Comparison of ENCODE assay signal across 8 mouse cellular contexts in the genomic region with DNA sequence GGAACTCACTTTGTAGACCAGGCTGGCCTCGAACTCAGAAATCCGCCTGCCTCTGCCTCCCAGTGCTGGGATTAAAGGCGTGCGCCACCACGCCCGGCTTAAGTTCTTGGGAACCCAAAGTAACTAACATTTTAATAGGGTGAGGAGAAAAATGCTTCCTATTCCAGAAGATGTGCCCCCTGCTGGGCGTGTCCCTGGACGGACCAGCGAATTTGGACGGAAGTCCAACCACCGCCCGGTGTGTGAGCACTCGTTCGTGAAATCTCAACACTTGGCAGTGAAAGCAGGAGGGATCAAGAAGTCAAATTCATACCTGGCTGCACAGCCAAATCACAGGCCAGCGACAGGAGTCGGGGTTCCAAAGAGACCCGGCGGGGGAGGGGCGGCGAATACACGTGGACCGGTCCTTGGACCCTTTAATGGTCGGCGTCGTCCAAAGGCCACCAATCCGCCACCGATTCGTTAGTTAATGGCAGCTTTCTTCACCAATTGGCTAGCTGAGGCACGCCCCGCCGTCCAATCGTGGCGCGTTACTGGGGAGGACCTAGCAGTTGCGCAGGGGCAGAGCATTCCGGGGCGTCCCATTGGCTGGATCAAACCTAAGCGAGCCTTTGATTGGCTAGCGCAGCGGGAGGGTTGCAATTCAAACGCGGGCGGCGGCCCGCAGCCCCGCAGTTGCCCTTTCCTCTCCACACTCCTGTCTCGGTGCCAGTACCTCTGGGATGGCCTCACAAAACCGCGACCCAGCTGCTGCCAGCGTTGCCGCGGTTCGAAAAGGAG. TPM values are rescaled to one million over a fixed set of nuclear protein-coding genes. Genes with fewer than 3 reads are reported as not detected.
DNase-seq lines count a peak whose midpoint lies in the region; ATAC-seq and TF ChIP-seq lines count a peak whose summit lies in the region.

A gene (plus strand): TSS at position 641 of the 780 bp plus-strand sequence.

- no peaks in the 10 kb centered on the region for H3K9me3 ChIP-seq in MEL (replicated peaks; ENCODE audit: insufficient read depth, low read length)
- no peaks in the 10 kb centered on the region for H3K9me3 ChIP-seq in forebrain, postnatal 0 days (ENCODE audit: low read length)
- no peaks in the 10 kb centered on the region for H3K9me3 ChIP-seq in lung, embryonic 15.5 days

- peak in 1 of 3 experiments; percentile 20; a peak in 1 of 6 replicates for TF ChIP-seq CTCF in MEL (IDR thresholded peaks at IDR 0.05 in 2 of 3, conservative IDR thresholded peaks at IDR 0.05 in 1 of 3; ENCODE audit: control insufficient read depth in 1 of 3, insufficient read depth in 1 of 3, low read depth in 2 of 3, low read length in 3 of 3, poor library complexity in 1 of 3, severe bottlenecking in 1 of 3)
- TF ChIP-seq CTCF in cerebellum, adult 2 months (IDR thresholded peaks at IDR 0.05; ENCODE audit: borderline replicate concordance, insufficient read depth, low read depth, low read length) = no peak
- TF ChIP-seq CTCF in forebrain, postnatal 0 days (IDR thresholded peaks at IDR 0.05; ENCODE audit: low read depth) = peak; percentile 52

- DNase-seq in MEL (ENCODE audit: low read depth, low spot score) = peak; percentile 99
- peak; percentile 98 to 99 for DNase-seq in cerebellum, adult 2 months
- peak; percentile 99 for DNase-seq in forebrain, postnatal 0 days
- DNase-seq in heart, postnatal 4 days = peak; percentile 98
- peak; percentile 98 to 99 for DNase-seq in layer of hippocampus, adult 8-10 months (ENCODE audit: low spot score in 2 of 2)
- peak; percentile 98 for DNase-seq in ovary, adult 18-20 months (ENCODE audit: low spot score)
- DNase-seq in thymus, postnatal 0 days (ENCODE audit: low spot score) = peak; percentile 98

- peak within 1 kb of the TSS; percentile 81 to 94 for H3K4me3 ChIP-seq in MEL (ENCODE audit: control insufficient read depth in 1 of 2, insufficient read depth in 1 of 2, low read depth in 2 of 2, low read length in 2 of 2)
- peak within 1 kb of the TSS; percentile 66 for H3K4me3 ChIP-seq in cerebellum, adult 2 months (replicated peaks; ENCODE audit: insufficient read depth, low read depth, low read length)
- H3K4me3 ChIP-seq in forebrain, postnatal 0 days (ENCODE audit: low read depth, low read length) = peak within 1 kb of the TSS; percentile 66
- peak within 1 kb of the TSS; percentile 88 for H3K4me3 ChIP-seq in lung, embryonic 15.5 days

- H3K27me3 ChIP-seq in MEL (ENCODE audit: control insufficient read depth in 1 of 2, insufficient read depth in 2 of 2, low read length in 2 of 2) = no peaks in the 10 kb centered on the region
- no peaks in the 10 kb centered on the region for H3K27me3 ChIP-seq in cerebellum, adult 2 months (ENCODE audit: control insufficient read depth, insufficient read depth, low read length)
- no peaks in the 10 kb centered on the region for H3K27me3 ChIP-seq in forebrain, postnatal 0 days (ENCODE audit: insufficient read depth, low read length)
- H3K27me3 ChIP-seq in lung, embryonic 15.5 days = no peaks in the 10 kb centered on the region

- peak within 1 kb of the TSS; percentile 97 for H3K4me2 ChIP-seq in forebrain, postnatal 0 days (ENCODE audit: low read depth)
- peak within 1 kb of the TSS; percentile 79 for H3K4me2 ChIP-seq in lung, embryonic 15.5 days

- H3K4me1 ChIP-seq in MEL (ENCODE audit: control insufficient read depth in 1 of 2, insufficient read depth in 2 of 2, low read length in 2 of 2) = peaks cover 3 to 29% of the 10 kb centered on the region in 2 experiments; a peak in 3 of 4 replicates
- no peaks in the 10 kb centered on the region for H3K4me1 ChIP-seq in cerebellum, adult 2 months (ENCODE audit: control insufficient read depth, insufficient read depth, low read length)
- H3K4me1 ChIP-seq in forebrain, postnatal 0 days (ENCODE audit: insufficient read depth) = no peaks in the 10 kb centered on the region; the same call in 1 of the 2 replicates
- peaks cover 29% of the 10 kb centered on the region for H3K4me1 ChIP-seq in lung, embryonic 15.5 days

- H3K9ac ChIP-seq in MEL (ENCODE audit: control insufficient read depth, low read depth, low read length, poor library complexity, severe bottlenecking) = peak within 1 kb of the TSS; percentile 96
- H3K9ac ChIP-seq in forebrain, postnatal 0 days = peak within 1 kb of the TSS; percentile 44
- H3K9ac ChIP-seq in lung, embryonic 15.5 days = peak within 1 kb of the TSS; percentile 85

- peak in 1 of 2 experiments; percentile 94; a peak in 2 of 4 replicates for TF ChIP-seq POLR2A in MEL (IDR thresholded peaks at IDR 0.05; ENCODE audit: control insufficient read depth in 1 of 2, insufficient read depth in 1 of 2, low read depth in 1 of 2, low read length in 2 of 2, poor library complexity in 1 of 2)
- TF ChIP-seq POLR2A in cerebellum, adult 2 months (IDR thresholded peaks at IDR 0.05; ENCODE audit: borderline replicate concordance, insufficient read depth, low read length) = no peak

- WGBS in cerebellum, adult 2 months = 2% methylated on average over 53 of the region's 53 CpGs
- 3% methylated on average over 53 of the region's 53 CpGs for WGBS in forebrain, postnatal 0 days
- 1% methylated on average over 53 of the region's 53 CpGs for WGBS in lung, embryonic 15.5 days

- TF ChIP-seq RAD21 in MEL (IDR thresholded peaks at IDR 0.05; ENCODE audit: low read depth, low read length) = no peak

- ATAC-seq in forebrain, postnatal 0 days = peak; percentile 100
- peak; percentile 99 for ATAC-seq in lung, embryonic 15.5 days (ENCODE audit: borderline replicate concordance, extremely low read depth, low FRiP score, low TSS enrichment)

- peak within 1 kb of the TSS; percentile 83 for H3K27ac ChIP-seq in MEL (ENCODE audit: control insufficient read depth, low read depth, low read length)
- no peak within 1 kb of the TSS for H3K27ac ChIP-seq in cerebellum, adult 2 months (ENCODE audit: insufficient read depth, low read length)
- no peak within 1 kb of the TSS for H3K27ac ChIP-seq in forebrain, postnatal 0 days (ENCODE audit: low read depth, low read length)
- H3K27ac ChIP-seq in lung, embryonic 15.5 days = peak within 1 kb of the TSS; percentile 77

- peaks cover 2 to 27% of the 10 kb centered on the region in 2 experiments for H3K36me3 ChIP-seq in MEL (ENCODE audit: control insufficient read depth in 1 of 2, insufficient read depth in 2 of 2, low read length in 2 of 2)
- H3K36me3 ChIP-seq in forebrain, postnatal 0 days (ENCODE audit: insufficient read depth) = peaks cover 34% of the 10 kb centered on the region
- H3K36me3 ChIP-seq in lung, embryonic 15.5 days = peaks cover 60% of the 10 kb centered on the region

- no peak for TF ChIP-seq EP300 in MEL (IDR thresholded peaks at IDR 0.05; ENCODE audit: low read depth in 1 of 2, low read length in 2 of 2)

- H3K79me2 ChIP-seq in MEL (ENCODE audit: control insufficient read depth, insufficient read depth, low read length, poor library complexity) = peaks cover 24% of the 10 kb centered on the region

TF ChIP-seq in MEL, 35 proteins besides CTCF, POLR2A, EP300 and RAD21 (continues in another document):
- TF ChIP-seq GABPA (IDR thresholded peaks at IDR 0.05; ENCODE audit: low read depth, low read length) = peak; percentile 25; the same call in 1 of the 2 replicates
- peak; percentile 76 for TF ChIP-seq HCFC1 (IDR thresholded peaks at IDR 0.05; ENCODE audit: low read depth, low read length)
- TF ChIP-seq NELFE (IDR thresholded peaks at IDR 0.05; ENCODE audit: low read depth, low read length) = peak; percentile 94
- no peak for TF ChIP-seq ZKSCAN1 (IDR thresholded peaks at IDR 0.05; ENCODE audit: low read depth, low read length)
- peak; percentile 84 for TF ChIP-seq POLR2AphosphoS2 (IDR thresholded peaks at IDR 0.05; ENCODE audit: low read length)
- TF ChIP-seq POLR2AphosphoS5 (IDR thresholded peaks at IDR 0.05; ENCODE audit: borderline replicate concordance, low read depth, low read length) = no peak
- TF ChIP-seq MYB (IDR thresholded peaks at IDR 0.05; ENCODE audit: low read depth, low read length) = no peak
- TF ChIP-seq ZC3H11A (IDR thresholded peaks at IDR 0.05; ENCODE audit: low read depth, low read length) = no peak
- TF ChIP-seq MEF2A (IDR thresholded peaks at IDR 0.05; ENCODE audit: extremely low read depth, insufficient replicate concordance, low read depth, low read length, poor library complexity, severe bottlenecking) = no peak
- TF ChIP-seq RCOR1 (IDR thresholded peaks at IDR 0.05; ENCODE audit: low read depth, low read length) = no peak
- peak; percentile 95 for TF ChIP-seq CHD2 (IDR thresholded peaks at IDR 0.05; ENCODE audit: low read length)
- TF ChIP-seq TCF12 (IDR thresholded peaks at IDR 0.05; ENCODE audit: low read depth, low read length) = peak; percentile 43; the same call in 1 of the 2 replicates
- TF ChIP-seq JUND (IDR thresholded peaks at IDR 0.05; ENCODE audit: low read depth, low read length) = no peak
- TF ChIP-seq MXI1 (IDR thresholded peaks at IDR 0.05; ENCODE audit: low read depth, low read length) = peak; percentile 98
- TF ChIP-seq KAT2A (conservative IDR thresholded peaks at IDR 0.05; ENCODE audit: low read depth, low read length) = peak; percentile 61; the same call in 1 of the 2 replicates
- no peak for TF ChIP-seq GATA1 (IDR thresholded peaks at IDR 0.05; ENCODE audit: low read depth, low read length)
- TF ChIP-seq CHD1 (IDR thresholded peaks at IDR 0.05; ENCODE audit: low read depth, low read length) = no peak
- peak; percentile 97 for TF ChIP-seq MAX (IDR thresholded peaks at IDR 0.05; ENCODE audit: low read length)
- TF ChIP-seq MAZ (IDR thresholded peaks at IDR 0.05; ENCODE audit: low read depth, low read length) = no peak
- TF ChIP-seq SIN3A (IDR thresholded peaks at IDR 0.05; ENCODE audit: low read length) = peak; percentile 86
- TF ChIP-seq TBP (IDR thresholded peaks at IDR 0.05; ENCODE audit: low read depth, low read length) = peak; percentile 94
- TF ChIP-seq BHLHE40 (IDR thresholded peaks at IDR 0.05; ENCODE audit: borderline replicate concordance, low read depth, low read length) = no peak
- no peak for TF ChIP-seq USF2 (IDR thresholded peaks at IDR 0.05; ENCODE audit: borderline replicate concordance in 1 of 2, insufficient read depth in 1 of 2, low read depth in 1 of 2, low read length in 2 of 2)

RNA-seq across cellular contexts. Expression of the gene that starts here (rescaled TPM):
- total RNA-seq in MEL (2012; rRNA removed) = 170 and 177 TPM in 2 replicates
- polyA plus RNA-seq in MEL (2012; ENCODE audit: insufficient read depth in 1 of 2, insufficient read length in 2 of 2, low read depth in 1 of 2, low replicate concordance in 2 of 2, missing spikeins in 1 of 2) = 100 to 1,000 TPM; 257 to 365 TPM
- polyA plus RNA-seq in cerebellum, adult 2 months (2012; rRNA removed) = 0.55 and 1.0 TPM in 2 replicates
- total RNA-seq in forebrain, postnatal 0 days (2014; rRNA removed) = 24.9 and 29.2 TPM in 2 replicates
- polyA plus RNA-seq in forebrain, postnatal 0 days (2015; fragmentation: Nextera tagmentation; extraction: Ambion mirVana) = 30.9 and 38.4 TPM in 2 replicates
- total RNA-seq in heart, postnatal 4 days (2021) = 100 to 1,000 TPM; 130 to 144 TPM
- under 1 TPM in 3 of 4 experiments, not detected in 1; 0.33 to 0.81 (median 0.48) TPM for total RNA-seq in layer of hippocampus, adult 8-10 months (2022)
- polyA plus RNA-seq in lung, embryonic 15.5 days (2015; fragmentation: Nextera tagmentation; extraction: Ambion mirVana) = 554 and 590 TPM in 2 replicates
- 379 and 497 TPM in 2 replicates for polyA plus RNA-seq in thymus, postnatal 0 days (2015; fragmentation: Nextera tagmentation; extraction: Ambion mirVana)

Comparison
In these comparisons a context has a peak if more than half of its experiments do, and no peak if none do; other contexts are left out.
1. RNA of the gene that starts here (total RNA-seq): 170 to 177 TPM in MEL, 130 to 144 TPM in heart, postnatal 4 days and 24.9 to 29.2 TPM in forebrain, postnatal 0 days; 0.33 to 0.81 TPM in layer of hippocampus, adult 8-10 months; every median in the first group is over 10 times any median in the second.
2. RNA of the gene that starts here (polyA plus RNA-seq): 554 to 590 TPM in lung, embryonic 15.5 days, 379 to 497 TPM in thymus, postnatal 0 days, 257 to 365 TPM in MEL and 30.9 to 38.4 TPM in forebrain, postnatal 0 days; 0.55 to 1.0 TPM in cerebellum, adult 2 months; every median in the first group is over 10 times any median in the second.
3. Peak in DNase-seq in layer of hippocampus, adult 8-10 months; RNA of the gene not detected or under 1 TPM.
4. H3K27ac ChIP-seq: peak in MEL (single experiment) and lung, embryonic 15.5 days (single experiment); none in cerebellum, adult 2 months (single experiment) and forebrain, postnatal 0 days (single experiment).
5. H3K9ac ChIP-seq: peak in every context shown above with its lines; median percentile 96 in MEL; 85 in lung, embryonic 15.5 days; 44 in forebrain, postnatal 0 days.
6. Peak in every context shown above with its lines, with median percentiles within 50 percentile points of each other: DNase-seq and H3K4me3 ChIP-seq.